Mouse (Mus musculus): ENCODE results near the gene 9930111J21Rik2. TPM values are rescaled to one million over a fixed set of nuclear protein-coding genes. Genes with fewer than 3 reads are reported as not detected.
"Not testable (repeated sequence)": the region's sequence is repeated elsewhere in the genome, so short reads cannot be mapped to it uniquely, and the experiment has no call there.

9930111J21Rik2 gene
- polyA plus RNA-seq, 1 experiment from 2014 or later, result 0.26 TPM

GRCm38 (mm10) chr11:48991740-48992520 is 59.1 kb downstream of the 9930111J21Rik2 start, which contains the start of gene Gm12185:
TSS of gene Gm12185 (minus strand) at chr11:48992226.
- not testable (repeated sequence) for H3K27ac ChIP-seq (ENCODE audit: low read depth, low read length); H3K9ac ChIP-seq (ENCODE audit: low read length); H3K27me3 ChIP-seq (ENCODE audit: control insufficient read depth, insufficient read depth, low read length); H3K4me3 ChIP-seq (ENCODE audit: low read depth, low read length); H3K9me3 ChIP-seq (ENCODE audit: control insufficient read depth, low read length); H3K36me3 ChIP-seq (ENCODE audit: control insufficient read depth, insufficient read depth, low read length); ATAC-seq (ENCODE audit: low FRiP score); DNase-seq (ENCODE audit: low spot score, missing footprints); H3K4me1 ChIP-seq (ENCODE audit: control insufficient read depth, insufficient read depth, low read length); H3K4me2 ChIP-seq
- WGBS, result 64% methylated on average over 4 of the region's 4 CpGs

- not testable (repeated sequence) for DNase-seq (ENCODE audit: low spot score, missing footprints); H3K9me3 ChIP-seq (ENCODE audit: control insufficient read depth, low read length); H3K4me1 ChIP-seq (ENCODE audit: control insufficient read depth, insufficient read depth, low read length); ATAC-seq (ENCODE audit: low FRiP score); H3K27me3 ChIP-seq (ENCODE audit: control insufficient read depth, insufficient read depth, low read length); H3K9ac ChIP-seq (ENCODE audit: low read length); H3K36me3 ChIP-seq (ENCODE audit: control insufficient read depth, insufficient read depth, low read length); H3K4me2 ChIP-seq; H3K4me3 ChIP-seq (ENCODE audit: low read depth, low read length); H3K27ac ChIP-seq (ENCODE audit: low read depth, low read length)
- 87% methylated on average over 1 of the region's 2 CpGs for WGBS
Measured at GRCm38 (mm10) chr11:48989981-48990380, 61.1 kb downstream of the 9930111J21Rik2 start.

- not testable (repeated sequence) for H3K36me3 ChIP-seq (ENCODE audit: control insufficient read depth, insufficient read depth, low read length); H3K4me1 ChIP-seq (ENCODE audit: control insufficient read depth, insufficient read depth, low read length); H3K9ac ChIP-seq (ENCODE audit: low read length); H3K27me3 ChIP-seq (ENCODE audit: control insufficient read depth, insufficient read depth, low read length); H3K4me3 ChIP-seq (ENCODE audit: low read depth, low read length); ATAC-seq (ENCODE audit: low FRiP score); DNase-seq (ENCODE audit: low spot score, missing footprints); H3K27ac ChIP-seq (ENCODE audit: low read depth, low read length); H3K9me3 ChIP-seq (ENCODE audit: control insufficient read depth, low read length); H3K4me2 ChIP-seq
- 69% methylated on average over 2 of the region's 3 CpGs for WGBS
Measured at GRCm38 (mm10) chr11:48988219-48988618, 62.8 kb downstream of the 9930111J21Rik2 start.

- DNase-seq (ENCODE audit: low spot score, missing footprints); H3K27ac ChIP-seq (ENCODE audit: low read depth, low read length); H3K4me2 ChIP-seq; H3K9me3 ChIP-seq (ENCODE audit: control insufficient read depth, low read length); ATAC-seq (ENCODE audit: low FRiP score); H3K4me3 ChIP-seq (ENCODE audit: low read depth, low read length); H3K36me3 ChIP-seq (ENCODE audit: control insufficient read depth, insufficient read depth, low read length); H3K9ac ChIP-seq (ENCODE audit: low read length); H3K4me1 ChIP-seq (ENCODE audit: control insufficient read depth, insufficient read depth, low read length); H3K27me3 ChIP-seq (ENCODE audit: control insufficient read depth, insufficient read depth, low read length): not testable (repeated sequence)
- no CpG with 5 or more reads among the region's 3 CpGs for WGBS
Measured at GRCm38 (mm10) chr11:48982848-48983247, 68.2 kb downstream of the 9930111J21Rik2 start.

- DNase-seq (ENCODE audit: low spot score, missing footprints); H3K4me3 ChIP-seq (ENCODE audit: low read depth, low read length); H3K9ac ChIP-seq (ENCODE audit: low read length); H3K4me2 ChIP-seq; H3K9me3 ChIP-seq (ENCODE audit: control insufficient read depth, low read length); H3K36me3 ChIP-seq (ENCODE audit: control insufficient read depth, insufficient read depth, low read length); ATAC-seq (ENCODE audit: low FRiP score); H3K4me1 ChIP-seq (ENCODE audit: control insufficient read depth, insufficient read depth, low read length); H3K27ac ChIP-seq (ENCODE audit: low read depth, low read length); H3K27me3 ChIP-seq (ENCODE audit: control insufficient read depth, insufficient read depth, low read length): not testable (repeated sequence)
- no CpG with 5 or more reads among the region's 5 CpGs for WGBS
Measured at GRCm38 (mm10) chr11:48980052-48980451, 71.0 kb downstream of the 9930111J21Rik2 start.

- WGBS, result no CpG with 5 or more reads among the region's 3 CpGs
Measured at GRCm38 (mm10) chr11:48979251-48979650, 71.8 kb downstream of the 9930111J21Rik2 start, which contains the start of gene 9930111J21Rik1. TSS of gene 9930111J21Rik1 (minus strand) at chr11:48979398.

GRCm38 (mm10) chr11:48978240-48978939 is 72.7 kb downstream of the 9930111J21Rik2 start, which contains the start of gene Olfr56:
TSS of gene Olfr56 (plus strand) at chr11:48978889.
- H3K27me3 ChIP-seq (ENCODE audit: control insufficient read depth, insufficient read depth, low read length); H3K4me3 ChIP-seq (ENCODE audit: low read depth, low read length); H3K9me3 ChIP-seq (ENCODE audit: control insufficient read depth, low read length); H3K36me3 ChIP-seq (ENCODE audit: control insufficient read depth, insufficient read depth, low read length); DNase-seq (ENCODE audit: low spot score, missing footprints); ATAC-seq (ENCODE audit: low FRiP score); H3K27ac ChIP-seq (ENCODE audit: low read depth, low read length); H3K4me2 ChIP-seq; H3K9ac ChIP-seq (ENCODE audit: low read length); H3K4me1 ChIP-seq (ENCODE audit: control insufficient read depth, insufficient read depth, low read length): not testable (repeated sequence)
- WGBS, result no CpG with 5 or more reads among the region's 1 CpGs

More at GRCm38 (mm10) chr11:48979251-48979650, 71.8 kb downstream of the 9930111J21Rik2 start, which contains the start of gene 9930111J21Rik1:
- DNase-seq (ENCODE audit: low spot score, missing footprints); H3K4me3 ChIP-seq (ENCODE audit: low read depth, low read length); H3K9me3 ChIP-seq (ENCODE audit: control insufficient read depth, low read length); H3K27me3 ChIP-seq (ENCODE audit: control insufficient read depth, insufficient read depth, low read length); ATAC-seq (ENCODE audit: low FRiP score); H3K36me3 ChIP-seq (ENCODE audit: control insufficient read depth, insufficient read depth, low read length); H3K4me2 ChIP-seq; H3K9ac ChIP-seq (ENCODE audit: low read length); H3K4me1 ChIP-seq (ENCODE audit: control insufficient read depth, insufficient read depth, low read length); H3K27ac ChIP-seq (ENCODE audit: low read depth, low read length): not testable (repeated sequence)

GRCm38 (mm10) chr11:48974686-48975085 is 76.4 kb downstream of the 9930111J21Rik2 start:
- not testable (repeated sequence) for H3K27ac ChIP-seq (ENCODE audit: low read depth, low read length); H3K27me3 ChIP-seq (ENCODE audit: control insufficient read depth, insufficient read depth, low read length); H3K4me3 ChIP-seq (ENCODE audit: low read depth, low read length); H3K4me1 ChIP-seq (ENCODE audit: control insufficient read depth, insufficient read depth, low read length); H3K9ac ChIP-seq (ENCODE audit: low read length); H3K36me3 ChIP-seq (ENCODE audit: control insufficient read depth, insufficient read depth, low read length); H3K9me3 ChIP-seq (ENCODE audit: control insufficient read depth, low read length); DNase-seq (ENCODE audit: low spot score, missing footprints); H3K4me2 ChIP-seq; ATAC-seq (ENCODE audit: low FRiP score)
- WGBS, result no CpG with 5 or more reads among the region's 1 CpGs
